Mouse (Mus musculus) testis, postnatal 14 days (tissue): ENCODE measurements around the gene Cdk14.
"Not testable (repeated sequence)": the region's sequence is repeated elsewhere in the genome, so short reads cannot be mapped to it uniquely, and the experiment has no call there.

Experiments used
- DNase-seq: peaks from one replicate; pipeline ENCODE4 v3.0.0; 2021; ENCODE audit warnings: low spot score

Gene Cdk14

DNA sequence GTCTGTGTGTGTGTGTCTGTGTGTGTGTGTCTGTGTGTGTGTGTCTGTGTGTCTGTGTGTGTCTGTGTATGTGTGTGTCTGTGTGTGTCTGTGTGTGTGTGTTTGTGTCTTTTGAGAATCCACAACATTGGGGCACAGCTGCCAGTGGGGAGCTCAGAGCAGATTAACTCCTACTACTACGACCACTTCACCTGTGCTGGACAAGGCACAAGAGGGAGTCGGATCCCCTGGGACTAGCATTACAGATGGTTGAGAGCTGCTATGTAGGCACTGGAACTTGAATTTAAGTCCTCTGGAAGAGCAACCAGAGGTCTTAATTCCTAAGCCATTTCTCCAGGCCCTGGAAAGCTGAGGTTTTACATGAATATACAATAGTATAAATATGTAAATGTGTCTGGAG lies 433.9 kb downstream of the Cdk14 start:
- DNase-seq = no peak

GRCm38 (mm10) chr5:4979551-4979950 lies 440.6 kb downstream of the Cdk14 start:
- no peak for DNase-seq

DNA sequence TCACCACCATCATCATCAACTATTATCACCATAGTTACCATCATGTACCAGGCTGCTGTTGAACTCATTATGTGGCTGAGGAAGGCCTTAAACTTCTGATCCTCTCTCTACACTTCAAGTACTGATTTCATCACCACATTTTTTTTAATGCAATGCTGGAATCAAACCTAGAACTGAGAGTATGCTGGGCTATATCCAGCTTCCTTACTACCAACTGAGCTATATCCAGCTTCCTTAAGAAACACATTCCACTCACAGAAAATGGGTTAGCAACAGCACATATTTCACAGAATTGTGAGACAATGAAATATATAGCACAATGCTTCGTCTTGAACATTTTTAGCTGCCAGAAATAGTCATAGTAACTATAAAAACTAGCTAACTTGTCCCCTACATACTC lies 446.7 kb downstream of the Cdk14 start:
- no peak for DNase-seq

DNA sequence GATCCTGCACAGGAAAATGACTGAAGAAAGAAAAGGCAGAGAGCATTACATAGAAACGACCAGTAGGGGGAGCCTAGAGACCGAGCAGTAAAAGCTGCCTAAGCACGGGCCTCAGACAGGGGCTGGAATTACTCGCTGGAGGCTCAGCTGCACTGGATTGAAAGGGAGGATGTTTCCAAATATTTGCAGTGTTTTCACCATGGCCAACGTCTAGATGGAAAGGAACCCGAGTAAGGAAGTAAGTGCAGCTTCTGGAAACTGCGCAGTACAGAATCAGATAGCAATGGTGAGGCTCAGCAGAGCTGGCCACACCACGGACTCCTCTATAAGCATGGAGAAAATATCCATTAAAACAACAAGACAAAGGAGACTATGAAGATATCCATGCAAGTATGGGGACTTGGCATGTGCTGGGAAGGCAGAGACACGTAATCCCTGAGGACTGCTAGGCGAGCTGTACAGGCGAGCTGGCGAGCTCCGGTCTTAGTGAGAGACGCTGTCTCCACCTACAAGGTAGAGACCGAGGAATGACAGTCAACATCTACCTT lies 458.0 kb downstream of the Cdk14 start:
- peak; percentile 24 for DNase-seq

DNA sequence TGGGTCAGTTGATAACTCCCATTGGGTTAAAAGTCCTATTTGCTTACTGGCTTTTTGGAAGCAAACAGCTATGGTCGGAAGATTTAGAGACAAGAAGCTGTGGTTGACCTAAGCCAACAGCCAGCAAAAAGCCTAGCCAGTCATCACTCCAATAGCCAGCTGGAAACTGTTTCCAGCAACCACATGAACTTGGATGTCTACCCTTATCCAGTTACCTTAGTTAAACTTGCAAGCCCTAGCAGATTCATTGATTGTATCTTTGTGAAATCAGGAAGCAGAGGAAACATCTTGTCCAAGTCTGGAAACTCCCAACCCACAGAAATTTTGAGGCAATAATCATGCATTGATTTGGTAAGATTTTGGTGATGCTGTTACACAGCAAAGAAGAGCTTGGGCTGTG lies 458.5 kb downstream of the Cdk14 start:
- no peak for DNase-seq

DNA sequence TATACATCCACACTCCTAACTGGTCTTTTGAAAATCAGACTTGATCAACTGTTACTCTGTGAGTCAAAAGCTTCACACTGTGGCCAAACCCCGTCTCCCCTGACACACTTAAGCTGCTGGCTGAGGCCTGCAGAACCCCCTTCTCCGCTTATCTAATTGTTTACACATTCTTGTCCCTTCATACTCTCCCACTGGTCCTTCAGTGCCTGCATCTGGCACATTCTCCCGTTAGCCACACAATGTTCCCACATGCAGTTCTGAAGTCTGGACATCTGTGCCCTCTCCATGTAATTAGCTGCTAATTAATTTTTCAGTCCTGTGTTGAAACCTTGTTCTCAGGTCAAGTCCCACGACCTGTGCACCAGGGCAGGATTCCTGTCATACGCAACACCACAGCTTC lies 460.7 kb downstream of the Cdk14 start:
- no peak for DNase-seq

DNA sequence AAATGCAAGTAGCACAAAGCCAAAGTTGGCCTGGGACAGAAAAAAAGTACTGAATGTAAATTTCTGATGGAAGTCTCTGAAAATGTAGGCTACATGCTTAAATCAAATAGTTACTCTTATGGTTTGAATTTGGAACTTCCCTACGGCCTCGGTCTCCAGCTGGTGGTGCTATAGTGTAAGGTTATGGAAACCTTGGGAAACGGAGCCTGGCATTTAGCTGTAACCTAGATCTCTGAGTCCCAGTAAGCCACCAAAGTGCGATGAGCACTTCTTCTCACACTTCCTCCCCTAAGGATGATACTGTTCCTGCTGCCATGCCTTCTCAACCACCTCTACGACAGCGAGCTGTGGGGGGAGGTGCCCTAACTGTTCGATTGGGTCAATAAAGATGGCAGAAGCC lies 464.1 kb downstream of the Cdk14 start:
- no peak for DNase-seq

DNA sequence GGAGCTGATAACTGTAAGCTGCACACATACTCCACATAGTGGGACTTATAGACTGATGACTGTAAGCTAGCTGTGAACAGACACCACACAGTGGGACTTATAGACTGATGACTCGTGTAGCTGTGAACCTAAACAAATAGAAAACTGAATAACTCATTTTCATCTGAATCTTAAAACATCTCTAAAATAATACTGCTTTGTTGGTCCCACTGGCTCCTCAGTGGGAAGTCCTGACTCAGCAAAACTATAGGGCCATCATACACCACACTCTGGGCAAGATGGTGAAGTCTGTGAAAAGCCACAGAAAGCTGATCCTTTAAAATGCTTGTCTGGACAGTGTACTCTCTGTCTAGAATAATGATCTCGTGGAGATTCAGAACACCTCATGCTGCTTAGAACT lies 464.7 kb downstream of the Cdk14 start:
- DNase-seq = no peak

GRCm38 (mm10) chr5:4949433-4949832 lies 470.7 kb downstream of the Cdk14 start:
- DNase-seq = no peak

DNA sequence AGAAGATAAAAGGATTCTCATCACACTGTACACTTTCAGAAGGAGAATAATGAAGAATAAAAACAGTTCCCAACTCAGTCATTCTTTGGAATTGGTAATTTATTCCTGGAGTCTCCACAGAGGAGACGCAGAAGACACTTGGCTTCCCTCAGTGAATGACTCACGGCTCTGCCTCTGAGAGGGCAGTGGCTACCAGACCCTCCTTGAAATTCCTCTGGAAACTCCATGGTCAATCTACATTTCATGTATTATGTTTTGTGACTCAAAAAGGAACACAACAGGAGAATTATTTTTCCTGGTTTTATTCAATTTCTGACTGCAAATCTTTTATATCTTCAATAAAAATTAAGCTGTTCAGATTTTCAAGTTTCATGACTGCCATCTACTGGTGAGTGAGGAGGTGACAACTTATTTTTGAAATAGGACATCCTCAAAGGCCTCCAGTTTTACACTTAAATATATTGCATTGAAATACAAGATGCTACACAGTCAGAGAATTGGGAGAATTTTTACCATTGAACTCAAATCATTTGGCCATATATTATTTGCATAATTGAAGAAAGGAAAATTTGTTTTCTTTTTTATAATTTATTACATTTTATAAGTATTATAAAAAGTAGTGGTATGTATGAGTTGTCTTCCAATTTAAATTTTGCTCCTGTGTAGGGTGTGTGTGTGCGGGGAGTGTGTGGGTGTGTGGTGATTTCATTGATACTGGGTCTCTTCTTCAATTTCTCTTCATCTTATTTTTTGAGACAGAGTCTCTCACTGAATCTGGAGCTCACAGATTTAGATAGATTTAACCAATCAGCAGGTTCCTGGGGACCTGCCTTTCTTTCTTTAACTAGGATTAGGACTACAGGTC lies 471.8 kb downstream of the Cdk14 start:
- DNase-seq = no peak

- DNase-seq = no peak
Observed at GRCm38 (mm10) chr5:4935131-4935530, 485.0 kb downstream of the Cdk14 start.

DNA sequence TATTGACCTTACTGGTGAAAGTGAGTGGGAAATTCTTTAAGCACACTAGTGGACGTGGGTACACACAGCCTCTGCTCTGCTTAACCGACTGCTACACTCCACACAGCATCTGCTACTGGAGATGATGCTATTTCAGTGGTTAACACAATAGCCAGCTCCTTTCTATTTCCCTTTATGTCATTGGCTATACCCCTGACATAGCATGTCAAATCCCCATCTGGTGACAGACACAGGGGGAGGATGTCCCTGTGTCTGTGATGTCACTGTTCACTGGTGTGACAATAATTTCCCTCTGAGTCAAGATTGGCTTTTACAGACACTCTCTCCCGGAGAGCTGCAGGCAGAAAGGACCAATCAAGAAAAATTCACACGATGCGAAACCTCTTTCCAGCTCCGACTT lies 485.6 kb downstream of the Cdk14 start:
- no peak for DNase-seq

- no peak for DNase-seq
Observed at GRCm38 (mm10) chr5:4931539-4932143, 488.5 kb downstream of the Cdk14 start.

- no peak for DNase-seq
Observed at GRCm38 (mm10) chr5:4929628-4930027, 490.5 kb downstream of the Cdk14 start.

DNA sequence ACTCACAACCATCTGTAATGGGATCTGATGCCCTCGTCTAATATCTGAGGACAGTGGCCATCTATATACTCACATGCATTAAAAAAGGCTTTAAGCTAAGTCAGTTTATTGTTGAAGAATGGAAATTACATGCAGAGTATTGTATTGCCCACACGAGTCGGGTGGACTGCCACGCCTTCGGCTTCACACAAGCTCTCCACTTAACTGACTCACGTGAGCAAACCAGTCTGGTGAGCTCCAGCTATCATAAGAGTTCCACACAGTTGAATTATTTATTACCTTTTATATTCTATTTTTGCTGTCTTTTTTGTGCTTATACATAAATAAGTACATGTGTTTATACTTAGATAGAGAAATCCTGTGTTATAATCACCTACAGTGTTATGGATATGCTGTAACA lies 495.2 kb downstream of the Cdk14 start:
- DNase-seq = no peak

GRCm38 (mm10) chr5:4918376-4918775 lies 501.7 kb downstream of the Cdk14 start:
- DNase-seq = peak; percentile 14

DNA sequence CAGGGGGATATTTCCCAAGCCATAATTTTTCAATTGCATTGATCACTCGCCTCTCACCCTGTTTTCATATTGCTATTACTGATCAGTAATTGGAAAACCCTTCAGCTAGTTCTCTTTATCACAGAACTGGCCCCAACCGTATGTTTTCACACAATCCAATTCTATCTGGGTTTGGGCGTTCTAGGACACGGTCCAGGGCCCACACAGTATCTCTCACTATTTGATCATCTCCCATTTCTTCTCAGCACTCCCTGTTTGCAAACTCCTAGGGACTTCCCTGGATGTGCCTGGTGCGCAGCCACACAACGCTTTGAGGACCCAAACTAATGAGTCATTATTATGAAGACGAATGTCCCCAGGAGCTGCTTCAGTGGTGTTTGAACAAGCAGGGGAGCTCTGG lies 502.4 kb downstream of the Cdk14 start:
- DNase-seq = no peak

DNA sequence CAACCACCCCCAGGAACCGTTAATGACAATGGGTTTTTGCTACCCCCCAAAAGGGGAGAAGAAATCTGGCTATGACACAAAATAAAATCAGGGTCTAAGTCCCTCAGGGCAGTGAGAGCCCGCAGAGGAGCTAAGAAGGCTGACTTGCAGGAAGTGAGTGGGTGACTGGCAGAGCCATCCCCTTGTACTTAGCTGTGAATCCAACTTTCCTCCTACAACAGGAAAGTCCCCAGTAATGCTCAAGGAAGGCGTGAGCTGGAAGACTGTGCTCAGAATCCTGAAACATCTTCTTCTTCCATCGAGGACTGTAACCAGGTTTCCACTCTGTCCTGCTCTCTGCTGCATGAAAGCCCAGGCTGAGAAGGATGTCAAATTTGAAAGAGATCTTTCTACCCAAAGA lies 502.8 kb downstream of the Cdk14 start:
- no peak for DNase-seq

- DNase-seq = no peak
Observed at GRCm38 (mm10) chr5:4916390-4917273, 503.5 kb downstream of the Cdk14 start.

- not testable (repeated sequence) for DNase-seq
Observed at GRCm38 (mm10) chr5:4904911-4905310, 515.2 kb downstream of the Cdk14 start.

DNA sequence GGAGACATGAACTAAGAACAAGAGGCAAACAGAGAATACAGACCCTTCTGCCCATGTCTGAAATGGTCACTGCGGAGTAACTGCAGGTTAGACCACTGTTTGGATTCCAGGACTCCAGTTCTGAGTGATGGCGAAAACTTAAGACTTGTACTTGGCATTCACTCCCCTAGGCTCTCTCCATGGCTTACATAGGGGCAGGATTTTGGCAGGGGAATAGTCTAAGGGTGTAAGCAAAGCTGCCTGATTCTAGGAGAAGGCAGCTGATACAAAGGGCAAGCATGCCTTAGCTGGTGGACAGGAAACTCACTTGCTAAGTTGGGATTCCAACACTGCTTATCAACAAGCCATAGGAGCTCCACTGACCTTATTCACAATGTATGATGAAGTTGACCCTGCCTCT lies 521.9 kb downstream of the Cdk14 start:
- DNase-seq = no peak

DNA sequence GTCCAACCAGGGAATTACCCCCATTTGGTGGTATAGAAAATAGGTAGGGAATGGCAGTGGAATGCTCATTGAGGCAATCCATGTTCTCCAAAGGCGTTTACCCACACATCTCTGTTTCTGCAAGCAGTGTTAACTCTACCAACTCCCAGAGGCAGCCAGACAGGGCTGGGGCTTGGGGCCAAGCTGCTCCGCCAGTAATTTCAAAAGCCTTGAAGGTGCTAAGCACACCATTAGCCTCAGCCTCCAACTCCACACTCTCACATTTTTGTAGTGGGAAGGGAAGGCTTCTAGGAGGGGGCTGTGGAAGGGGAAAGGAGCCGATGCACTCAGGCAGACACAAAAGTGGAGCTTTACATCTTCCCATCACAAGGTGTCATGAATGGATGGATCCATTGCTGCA lies 525.1 kb downstream of the Cdk14 start:
- DNase-seq = no peak

DNA sequence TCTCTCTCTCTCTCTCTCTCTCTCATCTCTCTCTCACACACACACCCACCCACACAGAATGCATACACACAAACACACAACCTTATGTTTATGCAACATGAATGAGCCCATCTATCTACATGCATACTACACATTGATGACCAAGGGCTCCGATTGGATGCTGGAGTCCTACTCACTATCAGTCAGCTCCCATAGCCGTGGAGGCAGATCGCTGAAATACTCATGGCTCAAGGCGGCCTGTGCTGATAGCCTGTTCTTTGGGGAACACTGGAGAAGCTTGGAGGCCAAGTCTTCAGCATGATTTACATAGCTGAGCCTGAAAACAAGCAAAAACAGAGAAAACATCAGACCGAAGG lies 526.3 kb downstream of the Cdk14 start:
- DNase-seq = no peak
